Mouse (Mus musculus): ENCODE results near the gene Baiap3.

The Baiap3 gene

GRCm38 (mm10) chr17:25256140-25256754 is at the start of gene Baiap3:
Gene Baiap3, minus strand, starts transcription at chr17:25256364.
- in situ Hi-C loops (cut with MboI, MseI), result no loop called here

- in situ Hi-C loops (cut with MboI, MseI), result no loop called here
These were observed 41.9 kb upstream of the Baiap3 start, which contains the start of gene Prss34 for GRCm38 (mm10) chr17:25298094-25298493. Gene Prss34, plus strand, starts transcription at chr17:25298394.

DNA sequence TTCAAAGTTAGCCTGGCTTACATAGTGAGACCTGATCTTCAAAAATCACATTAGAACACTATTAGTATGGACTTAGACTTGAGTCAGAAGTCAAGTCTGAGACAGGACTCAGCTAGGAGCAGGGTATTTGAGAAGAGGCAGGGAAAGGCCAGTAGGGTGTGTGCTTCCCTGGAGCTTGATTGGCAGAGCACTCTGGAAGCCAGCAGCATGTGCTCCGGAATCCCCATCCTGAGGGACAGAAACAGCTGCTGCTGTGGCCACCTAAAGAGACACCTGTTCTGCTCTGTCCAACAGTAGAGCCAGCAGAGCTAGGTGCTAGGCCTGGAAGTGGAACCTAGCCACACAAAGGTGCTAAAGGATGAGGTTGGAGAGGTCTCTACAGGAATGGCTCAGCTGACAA is 37.9 kb upstream of the Baiap3 start:
- in situ Hi-C loops (cut with MboI, MseI), result no loop called here

- in situ Hi-C loops (cut with MboI, MseI), result no loop called here
These were observed 37.3 kb upstream of the Baiap3 start for GRCm38 (mm10) chr17:25293495-25293894.

DNA sequence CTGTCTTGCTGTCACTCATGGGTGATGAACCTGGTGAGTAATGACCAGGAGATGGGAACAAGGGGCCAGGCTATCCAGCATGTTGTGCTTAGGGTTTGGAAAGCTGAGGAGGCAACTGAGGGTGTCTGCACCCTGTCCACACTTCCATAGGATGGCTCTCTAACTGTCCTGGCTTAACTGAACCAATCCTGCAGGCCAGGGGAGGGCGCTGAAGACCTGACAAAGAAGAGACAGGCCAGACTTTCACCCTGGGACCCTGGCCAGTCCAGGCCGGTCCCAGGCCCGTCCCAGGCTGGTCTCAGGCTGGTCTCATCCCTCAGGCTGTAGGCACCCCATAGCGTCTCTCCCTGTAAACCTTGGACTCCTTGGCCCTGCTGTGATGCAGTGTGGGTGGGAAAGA is 34.2 kb upstream of the Baiap3 start:
- in situ Hi-C loops (cut with MboI, MseI), result no loop called here

DNA sequence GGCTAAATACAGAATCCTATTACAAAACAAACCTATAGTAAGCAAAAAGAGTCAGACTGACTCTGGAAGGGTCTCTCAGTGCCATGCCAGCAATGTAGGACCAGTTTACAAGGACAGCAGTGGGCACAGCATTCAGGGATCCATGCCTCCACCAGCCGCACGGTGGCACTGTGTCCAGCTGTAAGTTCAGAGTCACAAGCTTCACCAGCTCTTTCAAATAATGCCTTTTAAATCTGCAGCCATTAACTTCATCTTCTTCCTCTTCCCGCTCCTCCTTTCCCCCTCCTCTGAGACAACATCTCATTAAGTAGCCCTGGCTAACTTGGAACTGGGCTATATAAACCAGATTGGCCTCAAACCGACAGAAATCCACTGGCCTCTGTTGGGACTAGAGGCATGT is 32.7 kb upstream of the Baiap3 start:
- in situ Hi-C loops (cut with MboI, MseI), result no loop called here

DNA sequence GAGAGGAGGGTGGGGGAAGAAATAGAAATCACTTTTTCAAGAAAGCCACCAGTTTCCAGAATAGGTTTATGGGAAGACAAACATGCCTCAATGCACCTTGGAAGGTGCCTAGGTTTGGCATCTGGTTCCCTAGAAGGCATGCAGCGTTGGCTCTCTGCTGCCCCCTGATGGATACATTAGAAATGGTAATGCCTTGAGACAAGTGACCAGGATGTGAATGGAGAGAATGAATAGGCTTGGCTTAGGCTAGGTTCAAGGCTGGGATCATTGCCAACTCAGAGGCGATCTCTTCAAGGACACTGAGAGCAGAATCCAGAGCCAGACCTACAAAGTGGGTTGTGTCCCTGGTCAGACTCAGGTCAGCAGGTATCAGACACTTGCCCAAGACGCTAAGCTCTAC is 28.9 kb upstream of the Baiap3 start:
- in situ Hi-C loops (cut with MboI, MseI), result no loop called here

DNA sequence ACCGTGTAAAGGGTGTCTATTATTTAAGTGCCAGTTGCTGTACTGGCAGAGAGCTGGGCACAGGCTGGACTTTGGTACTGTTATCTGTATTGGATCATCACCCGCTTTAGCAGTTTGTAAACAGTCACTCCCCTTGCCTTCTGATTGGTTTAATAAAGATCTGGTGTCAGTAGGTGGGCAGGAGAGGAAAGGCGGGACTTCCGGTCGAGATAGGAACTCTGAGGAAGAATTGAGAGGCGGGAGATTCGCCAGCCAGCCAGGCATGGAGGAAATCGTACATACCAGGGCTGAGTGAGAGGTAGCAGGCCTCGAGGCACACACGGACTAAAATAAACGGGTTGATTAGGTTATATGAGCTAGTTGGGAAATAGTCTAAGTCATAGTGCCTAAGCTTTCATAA is 26.0 kb upstream of the Baiap3 start:
- in situ Hi-C loops (cut with MboI, MseI), result no loop called here

DNA sequence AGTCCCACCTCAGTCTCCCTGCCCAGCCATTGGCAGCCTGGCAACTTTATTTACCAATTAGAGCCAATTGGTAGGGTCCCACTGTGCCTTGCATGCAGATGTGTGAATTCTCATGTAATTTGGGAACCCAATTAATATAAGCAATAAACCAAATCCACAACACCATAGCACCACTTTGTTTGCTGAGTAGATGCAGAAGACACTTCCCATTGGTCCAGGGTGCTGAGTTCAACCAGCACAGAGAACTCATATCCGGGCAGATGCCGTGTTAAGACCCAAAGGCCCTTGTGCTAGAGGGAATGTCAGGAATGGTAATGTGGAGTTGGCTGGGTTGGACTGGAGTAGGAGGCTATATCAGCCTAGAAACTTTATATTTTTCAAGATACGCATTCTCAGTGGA is 19.7 kb upstream of the Baiap3 start:
- in situ Hi-C loops (cut with MboI, MseI), result loop anchor here (10.0 kb wide), 1 partner anchor 261 kb away; the partner anchor contains the start of genes Cramp1l and Ift140

GRCm38 (mm10) chr17:25274571-25275346 is 18.6 kb upstream of the Baiap3 start, which contains the start of gene Ube2i:
Gene Ube2i, minus strand, starts transcription at chr17:25274622.
- in situ Hi-C loops (cut with MboI, MseI), result loop anchor here (5.0 to 10.0 kb wide), 2 partner anchors 87 to 260 kb away; partner anchors contain the start of genes Cramp1l, Ift140 and Unkl

DNA sequence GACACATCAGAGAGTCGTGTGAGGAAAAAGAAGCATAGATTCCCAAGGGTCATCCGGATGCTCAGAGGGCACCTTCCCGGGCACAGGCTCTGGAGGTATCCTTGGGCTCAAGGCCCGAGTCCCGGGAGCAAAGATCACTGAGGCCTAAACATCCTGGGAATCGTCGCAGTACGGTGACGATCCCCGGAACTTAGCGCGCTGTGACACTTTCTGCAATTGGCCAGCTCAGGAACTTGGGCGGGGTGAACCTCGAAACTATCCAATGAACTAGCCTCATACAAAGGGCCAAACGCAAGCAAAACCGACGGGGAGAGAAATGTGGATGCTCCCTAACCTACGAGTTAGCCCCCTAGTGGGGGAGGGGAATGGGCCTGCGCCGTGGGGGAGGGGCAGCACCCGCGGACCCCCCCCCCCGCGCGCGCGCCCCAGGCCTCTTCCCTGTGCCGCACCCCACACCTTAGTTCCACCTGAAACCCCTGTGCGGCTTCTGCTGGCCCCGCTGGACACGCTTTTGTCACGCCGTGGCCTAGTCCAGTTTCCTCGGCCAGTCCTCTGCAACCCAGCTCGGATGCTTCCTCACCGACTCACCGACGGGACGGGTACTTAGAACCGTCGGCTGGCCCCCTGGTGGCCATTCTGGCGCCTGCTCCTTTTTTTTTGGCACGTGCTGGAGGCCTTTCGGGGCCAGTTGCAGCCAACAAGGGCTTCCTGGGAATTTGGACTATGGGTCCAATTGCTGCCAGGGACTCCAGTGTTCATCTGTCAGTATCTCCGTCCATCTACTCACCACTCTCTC is 17.7 kb upstream of the Baiap3 start:
- in situ Hi-C loops (cut with MboI, MseI), result loop anchor here (5.0 to 10.0 kb wide), 2 partner anchors 87 to 259 kb away; partner anchors contain the start of genes Cramp1l, Ift140 and Unkl

DNA sequence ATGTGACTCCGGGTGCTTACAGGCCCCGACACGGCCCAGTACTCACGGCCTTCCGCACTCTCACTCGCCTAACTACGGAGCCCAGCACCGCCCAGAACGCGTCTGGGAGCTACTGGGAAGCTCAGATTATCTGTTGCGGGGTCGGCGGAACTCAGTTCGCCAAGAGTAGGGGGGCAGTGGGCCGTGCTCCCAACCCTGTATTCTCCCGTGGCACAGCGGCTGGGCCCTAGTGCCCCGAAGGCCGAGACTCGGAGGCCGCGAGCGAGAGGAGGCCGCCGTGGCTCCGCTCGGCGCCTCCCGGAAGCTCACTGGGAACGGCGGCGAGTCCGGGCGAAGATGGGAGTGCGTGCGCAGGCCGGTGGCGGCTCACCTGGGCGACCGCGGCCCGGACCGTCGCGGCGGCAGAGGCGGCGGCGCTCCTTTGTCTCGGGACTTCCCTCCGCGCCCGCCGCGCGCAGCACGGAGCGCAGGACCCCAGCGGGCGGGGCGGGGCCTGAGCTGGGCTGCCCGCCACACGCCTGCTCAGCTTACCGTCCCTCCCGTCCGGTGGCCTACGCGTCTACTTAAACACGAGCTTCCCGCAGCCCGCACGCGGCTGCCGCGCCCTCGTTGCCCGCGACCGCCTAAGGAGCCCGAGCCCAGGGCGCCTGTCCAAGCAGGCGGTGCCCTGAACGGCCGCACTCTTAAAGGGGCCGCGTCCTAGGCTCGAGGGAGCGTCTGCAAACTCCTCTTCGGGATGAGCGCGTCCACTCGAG is 17.0 kb upstream of the Baiap3 start:
- in situ Hi-C loops (cut with MboI, MseI), result loop anchor here (5.0 to 10.0 kb wide), 2 partner anchors 86 to 258 kb away; partner anchors contain the start of genes Cramp1l, Ift140 and Unkl

DNA sequence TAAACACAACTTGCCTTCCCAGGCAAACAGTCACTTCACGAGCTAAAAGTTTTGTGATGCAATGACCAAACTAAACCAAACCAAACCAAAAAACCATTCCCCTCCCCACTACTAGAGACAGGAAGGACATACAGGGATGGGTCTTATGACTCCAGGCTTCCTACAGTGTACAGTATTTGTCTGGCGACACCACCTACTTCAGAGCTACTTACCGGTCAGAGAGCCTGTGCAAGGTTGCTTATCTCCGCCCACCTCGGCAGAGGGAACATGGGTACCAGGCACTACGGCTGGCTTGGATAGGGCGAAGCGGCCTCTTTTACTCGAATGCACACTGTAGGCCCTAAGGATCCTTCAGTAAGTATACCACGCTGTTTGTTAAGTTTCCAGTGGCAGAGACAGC is 16.2 kb upstream of the Baiap3 start:
- in situ Hi-C loops (cut with MboI, MseI), result loop anchor here (5.0 to 10.0 kb wide), 2 partner anchors 85 to 258 kb away; partner anchors contain the start of genes Cramp1l, Ift140 and Unkl

DNA sequence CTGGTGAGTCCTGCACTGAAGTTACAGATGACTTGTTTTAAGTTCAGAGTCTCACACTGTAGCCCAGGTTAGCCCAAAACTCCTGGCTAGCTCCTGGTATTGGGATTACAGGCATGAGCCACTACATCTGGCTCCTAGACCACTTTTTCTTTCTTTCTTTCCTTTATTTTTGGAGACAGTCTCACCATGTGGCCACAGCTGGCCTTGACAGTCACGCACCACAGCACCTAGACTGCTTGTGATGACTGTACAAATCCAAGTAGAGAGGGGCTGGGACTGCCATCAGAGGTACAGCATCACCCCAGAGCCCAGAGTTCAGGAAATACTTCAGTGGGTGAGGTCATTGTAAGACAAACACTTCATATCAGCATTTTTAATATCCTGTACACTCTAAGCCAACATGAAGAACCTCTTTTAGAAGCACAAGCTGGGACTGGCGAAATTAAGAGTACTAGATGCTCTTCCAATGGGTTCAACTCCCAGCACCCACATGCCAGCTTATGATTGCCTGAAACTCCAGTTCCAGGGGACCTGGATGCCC is 14.7 kb upstream of the Baiap3 start:
- in situ Hi-C loops (cut with MboI, MseI), result loop anchor here (5.0 to 10.0 kb wide), 2 partner anchors 84 to 256 kb away; partner anchors contain the start of genes Cramp1l, Ift140 and Unkl

- in situ Hi-C loops (cut with MboI, MseI), result no loop called here
These were observed 8.3 kb upstream of the Baiap3 start for GRCm38 (mm10) chr17:25264453-25264852.

DNA sequence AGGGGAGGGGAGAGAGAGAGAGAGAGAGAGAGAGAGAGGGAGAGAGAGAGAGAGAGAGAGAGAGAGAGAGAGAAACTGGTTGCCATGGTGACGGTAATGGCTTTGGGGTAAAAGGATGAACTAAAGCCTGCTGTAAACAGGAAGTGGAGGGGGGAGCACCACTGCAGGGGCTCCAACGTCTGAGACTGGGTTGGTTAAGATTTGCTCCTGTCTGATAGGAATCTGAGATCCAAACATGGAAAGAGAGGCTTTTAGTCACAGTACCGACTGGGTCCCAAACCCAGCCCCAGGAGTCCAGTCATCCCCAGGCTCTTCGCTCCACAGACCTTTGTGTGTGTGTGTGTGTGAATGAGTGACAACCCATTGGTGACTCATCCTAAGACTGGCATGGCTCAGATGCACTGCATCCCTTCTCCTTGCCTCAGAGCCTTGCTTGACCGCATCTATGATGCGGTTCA is 1.7 kb upstream of the Baiap3 start:
- in situ Hi-C loops (cut with MboI, MseI), result no loop called here

GRCm38 (mm10) chr17:25255110-25255509 is 1.1 kb downstream of the Baiap3 start:
- in situ Hi-C loops (cut with MboI, MseI), result no loop called here

DNA sequence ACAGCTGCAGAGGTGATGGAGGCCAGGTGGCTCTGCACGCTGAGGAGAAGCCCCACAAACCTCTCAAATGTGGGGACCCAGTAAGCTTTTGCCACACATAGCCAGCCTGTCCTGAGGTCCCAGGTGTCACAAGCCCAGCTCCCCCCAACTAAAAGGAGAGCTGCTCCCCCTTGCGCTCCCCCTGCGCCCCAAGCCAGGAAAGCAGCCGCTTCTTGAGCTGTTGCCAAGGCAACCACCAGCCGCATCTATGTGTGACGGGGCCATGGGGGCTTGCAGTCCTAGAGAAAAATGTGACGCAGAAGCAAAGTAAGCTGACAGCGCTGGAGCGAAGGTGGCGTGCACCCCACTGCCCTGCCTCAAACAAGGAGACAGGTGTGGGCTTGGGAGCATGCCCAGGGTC is 2.4 kb downstream of the Baiap3 start:
- in situ Hi-C loops (cut with MboI, MseI), result no loop called here

- in situ Hi-C loops (cut with MboI, MseI), result no loop called here
These were observed 3.5 kb downstream of the Baiap3 start for GRCm38 (mm10) chr17:25252643-25253042.

GRCm38 (mm10) chr17:25250181-25250835 is 5.9 kb downstream of the Baiap3 start:
- in situ Hi-C loops (cut with MboI, MseI), result no loop called here
